Mouse (Mus musculus) hindbrain, embryonic 12.5 days (tissue): ENCODE results near the gene Edem1. TPM values are rescaled to one million over a fixed set of nuclear protein-coding genes. Genes with fewer than 3 reads are reported as not detected.

Experiments
- ATAC-seq: fragments of 200-750 bp; cut with Nextera tagmentation; 2 replicates; pipeline ENCODE4 v1.8.0; 2017; ENCODE audit warnings: moderate TSS enrichment; ENCODE audit not compliant: low FRiP score
- H3K27ac ChIP-seq: fragments of 300-500 bp; sonication (generic); 2 replicates; pipeline ENCODE4 v1.5.1; 2016; ENCODE audit warnings: mild to moderate bottlenecking
- H3K27me3 ChIP-seq: fragments of 300-500 bp; sonication (generic); 2 replicates; pipeline ENCODE4 v1.6.1; 2016; ENCODE audit warnings: mild to moderate bottlenecking
- H3K36me3 ChIP-seq: fragments of 300-500 bp; sonication (generic); 2 replicates; pipeline ENCODE4 v1.6.1; 2016; ENCODE audit warnings: mild to moderate bottlenecking
- H3K4me1 ChIP-seq: fragments of 300-500 bp; sonication (generic); 2 replicates; pipeline ENCODE4 v1.6.1; 2016
- H3K4me2 ChIP-seq: fragments of 300-500 bp; sonication (generic); replicated peaks from 2 replicates; pipeline ENCODE4 v1.6.1; 2016; ENCODE audit warnings: mild to moderate bottlenecking
- H3K4me3 ChIP-seq: fragments of 300-500 bp; sonication (generic); 2 replicates; pipeline ENCODE4 v1.5.1; 2016; ENCODE audit warnings: mild to moderate bottlenecking
- H3K9ac ChIP-seq: fragments of 300-500 bp; sonication (generic); 2 replicates; pipeline ENCODE4 v1.6.1; 2016; ENCODE audit warnings: mild to moderate bottlenecking, moderate library complexity
- H3K9me3 ChIP-seq: fragments of 300-500 bp; sonication (generic); replicated peaks from 2 replicates; pipeline ENCODE4 v1.6.1; 2016; ENCODE audit warnings: mild to moderate bottlenecking
- WGBS: fragments of 180-500 bp; shearing (Covaris S2); methylation state at CpG from one replicate; pipeline ENCODE4 v1.1.7; 2016; 5-methylcytosine and 5-hydroxymethylcytosine counted together
- polyA plus RNA-seq: library from polyadenylated mRNA; unstranded; fragments of >200 nt; fragmentation: Nextera tagmentation; extraction: Ambion mirVana; gene quantifications from 2 replicates; pipeline ENCODE4 v1.2.1, GENCODE M21; 2016

Edem1 gene
- polyA plus RNA-seq, 1 experiment from 2014 or later = 18.5 TPM

- H3K27ac ChIP-seq = no peak overlapping the region
- peaks cover 9% of the 10 kb centered on the region for H3K4me1 ChIP-seq
- no peak overlapping the region for H3K4me3 ChIP-seq
- H3K4me2 ChIP-seq = no peak overlapping the region
- no peaks in the 10 kb centered on the region for H3K36me3 ChIP-seq
- H3K9ac ChIP-seq = no peak overlapping the region
- H3K27me3 ChIP-seq = no peaks in the 10 kb centered on the region
- H3K9me3 ChIP-seq = no peaks in the 10 kb centered on the region
- 71% methylated on average over 3 of the region's 3 CpGs for WGBS
- ATAC-seq = no peak
Observed at GRCm38 (mm10) chr6:108807446-108807845, 21.0 kb upstream of the Edem1 start.

GRCm38 (mm10) chr6:108808786-108809185, 19.7 kb upstream of the Edem1 start:
- Histone ChIP-seq H3K4me3 (no peak overlapping the region), H3K36me3 (no peaks in the 10 kb centered on the region), H3K4me2 (no peak overlapping the region), H3K27me3 (no peaks in the 10 kb centered on the region), H3K9ac (no peak overlapping the region), H3K9me3 (no peaks in the 10 kb centered on the region), H3K27ac (no peak overlapping the region), H3K4me1 (peaks cover 9% of the 10 kb centered on the region)
- 71% methylated on average over 1 of the region's 1 CpGs for WGBS
- no peak for ATAC-seq

GRCm38 (mm10) chr6:108810237-108810636, 18.2 kb upstream of the Edem1 start:
- no peak overlapping the region for H3K9ac ChIP-seq
- no peak overlapping the region for H3K4me2 ChIP-seq
- no peak overlapping the region for H3K27ac ChIP-seq
- WGBS = 62% methylated on average over 10 of the region's 10 CpGs
- H3K4me3 ChIP-seq = no peak overlapping the region
- ATAC-seq = no peak
- peaks cover 6% of the 10 kb centered on the region for H3K36me3 ChIP-seq
- no peaks in the 10 kb centered on the region for H3K9me3 ChIP-seq
- peaks cover 2% of the 10 kb centered on the region for H3K4me1 ChIP-seq
- no peaks in the 10 kb centered on the region for H3K27me3 ChIP-seq

GRCm38 (mm10) chr6:108812134-108812533, 16.3 kb upstream of the Edem1 start:
- no peaks in the 10 kb centered on the region for H3K27me3 ChIP-seq
- WGBS = 97% methylated on average over 2 of the region's 2 CpGs
- H3K27ac ChIP-seq = no peak overlapping the region
- ATAC-seq = no peak
- H3K36me3 ChIP-seq = peaks cover 11% of the 10 kb centered on the region
- no peak overlapping the region for H3K4me2 ChIP-seq
- no peaks in the 10 kb centered on the region for H3K9me3 ChIP-seq
- H3K9ac ChIP-seq = no peak overlapping the region
- no peak overlapping the region for H3K4me3 ChIP-seq
- H3K4me1 ChIP-seq = no peaks in the 10 kb centered on the region

GRCm38 (mm10) chr6:108817510-108817909, 10.9 kb upstream of the Edem1 start:
- Histone ChIP-seq H3K27ac (no peak overlapping the region), H3K4me3 (no peak overlapping the region), H3K27me3 (no peaks in the 10 kb centered on the region), H3K4me2 (no peak overlapping the region), H3K4me1 (no peaks in the 10 kb centered on the region), H3K9ac (no peak overlapping the region), H3K9me3 (no peaks in the 10 kb centered on the region), H3K36me3 (peaks cover 45% of the 10 kb centered on the region)
- WGBS = 80% methylated on average over 4 of the region's 4 CpGs
- no peak for ATAC-seq

- no peak for ATAC-seq
- Histone ChIP-seq H3K4me3 (no peak overlapping the region), H3K4me1 (peaks cover 7% of the 10 kb centered on the region), H3K4me2 (no peak overlapping the region), H3K9me3 (no peaks in the 10 kb centered on the region), H3K27me3 (no peaks in the 10 kb centered on the region), H3K27ac (no peak overlapping the region), H3K36me3 (peaks cover 26% of the 10 kb centered on the region), H3K9ac (no peak overlapping the region)
- WGBS = 78% methylated on average over 7 of the region's 7 CpGs
Observed at GRCm38 (mm10) chr6:108824816-108825545, 3.5 kb upstream of the Edem1 start.

GRCm38 (mm10) chr6:108826070-108826469, 2.4 kb upstream of the Edem1 start:
- WGBS = 77% methylated on average over 3 of the region's 3 CpGs

GRCm38 (mm10) chr6:108827336-108827920, 1.0 kb upstream of the Edem1 start:
- no peak overlapping the region for H3K27ac ChIP-seq
- ATAC-seq = no peak
- H3K9me3 ChIP-seq = no peaks in the 10 kb centered on the region
- peaks cover 16% of the 10 kb centered on the region for H3K36me3 ChIP-seq
- 29% methylated on average over 5 of the region's 5 CpGs for WGBS
- H3K4me2 ChIP-seq = peak overlapping the region; percentile 80
- peaks cover 18% of the 10 kb centered on the region for H3K4me1 ChIP-seq
- no peak overlapping the region for H3K9ac ChIP-seq
- H3K4me3 ChIP-seq = peak overlapping the region; percentile 71; the same call in 1 of the 2 replicates
- H3K27me3 ChIP-seq = no peaks in the 10 kb centered on the region

More at GRCm38 (mm10) chr6:108826070-108826469, 2.4 kb upstream of the Edem1 start:
- Histone ChIP-seq H3K27ac (no peak overlapping the region), H3K4me2 (no peak overlapping the region), H3K4me1 (peaks cover 10% of the 10 kb centered on the region), H3K36me3 (peaks cover 22% of the 10 kb centered on the region), H3K27me3 (no peaks in the 10 kb centered on the region), H3K4me3 (no peak overlapping the region), H3K9me3 (no peaks in the 10 kb centered on the region), H3K9ac (no peak overlapping the region)
- ATAC-seq = no peak

GRCm38 (mm10) chr6:108828872-108829271, 431 bp downstream of the Edem1 start:
- peak; percentile 73 for ATAC-seq

GRCm38 (mm10) chr6:108829386-108830370, 1.2 kb downstream of the Edem1 start:
- Histone ChIP-seq H3K4me2 (peak overlapping the region; percentile 80), H3K4me3 (peak overlapping the region; percentile 71), H3K36me3 (0 out of 2 replicates have a peak, but pooled peaks cover 3% of the 10 kb centered on the region), H3K9me3 (no peaks in the 10 kb centered on the region), H3K4me1 (peaks cover 18% of the 10 kb centered on the region), H3K9ac (peak overlapping the region; percentile 85), H3K27me3 (no peaks in the 10 kb centered on the region), H3K27ac (no peak overlapping the region)
- ATAC-seq = no peak
- 21% methylated on average over 22 of the region's 22 CpGs for WGBS

More at GRCm38 (mm10) chr6:108828872-108829271, 431 bp downstream of the Edem1 start:
- H3K36me3 ChIP-seq = 0 out of 2 replicates have a peak, but pooled peaks cover 3% of the 10 kb centered on the region
- no peaks in the 10 kb centered on the region for H3K9me3 ChIP-seq
- no peaks in the 10 kb centered on the region for H3K27me3 ChIP-seq
- peak overlapping the region; percentile 81 for H3K27ac ChIP-seq
- H3K4me1 ChIP-seq = peaks cover 18% of the 10 kb centered on the region
- peak overlapping the region; percentile 80 for H3K4me2 ChIP-seq
- H3K4me3 ChIP-seq = peak overlapping the region; percentile 71
- under 1% methylated on average over 55 of the region's 56 CpGs for WGBS
- peak overlapping the region; percentile 85 for H3K9ac ChIP-seq

GRCm38 (mm10) chr6:108832170-108832569, 3.7 kb downstream of the Edem1 start:
- H3K9ac ChIP-seq = no peak overlapping the region
- no peaks in the 10 kb centered on the region for H3K27me3 ChIP-seq
- H3K36me3 ChIP-seq = peaks cover 6% of the 10 kb centered on the region; the same call in 1 of the 2 replicates
- H3K9me3 ChIP-seq = no peaks in the 10 kb centered on the region
- H3K4me2 ChIP-seq = no peak overlapping the region
- H3K4me1 ChIP-seq = peaks cover 18% of the 10 kb centered on the region
- H3K27ac ChIP-seq = no peak overlapping the region
- ATAC-seq = no peak
- 96% methylated on average over 1 of the region's 1 CpGs for WGBS
- no peak overlapping the region for H3K4me3 ChIP-seq

GRCm38 (mm10) chr6:108832989-108833388, 4.5 kb downstream of the Edem1 start:
- Histone ChIP-seq H3K4me1 (peaks cover 18% of the 10 kb centered on the region), H3K4me2 (no peak overlapping the region), H3K4me3 (no peak overlapping the region), H3K9me3 (no peaks in the 10 kb centered on the region), H3K36me3 (peaks cover 13% of the 10 kb centered on the region; the same call in 1 of the 2 replicates), H3K27me3 (no peaks in the 10 kb centered on the region), H3K9ac (no peak overlapping the region), H3K27ac (no peak overlapping the region)
- 88% methylated on average over 6 of the region's 6 CpGs for WGBS
- no peak for ATAC-seq
